Mouse (Mus musculus): ENCODE measurements at regions not wholly inside any gene's neighbourhood (a gene's known extent, or its start where the extent isn't known, plus 50 kb on each side); places are given as distances from the start of the nearest gene placed in this dataset.

DNA sequence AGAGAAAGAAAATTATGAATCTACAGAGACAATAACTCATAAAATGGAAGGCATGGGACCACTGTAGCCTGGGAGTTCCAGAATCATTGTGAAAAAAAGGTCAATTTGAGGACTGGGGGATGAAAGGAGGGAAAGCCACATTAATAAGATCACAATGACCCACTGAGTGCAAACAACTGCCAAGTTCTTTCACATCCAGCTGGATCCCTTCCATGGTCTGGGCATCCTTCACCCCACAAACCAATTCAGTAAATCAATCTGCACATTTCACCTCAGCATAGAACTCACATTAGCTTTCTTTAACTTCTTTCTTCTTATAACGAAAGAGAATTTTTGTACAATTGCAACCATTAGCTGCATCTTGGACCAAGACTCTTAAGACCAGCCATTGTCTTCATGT is 169.4 kb downstream of the Gm19410 start:
- DNase-seq (ENCODE audit: extremely low spot score): no peak

GRCm38 (mm10) chr8:35939199-35939598 is 173.6 kb downstream of the Gm19410 start:
- DNase-seq (ENCODE audit: extremely low spot score): no peak

GRCm38 (mm10) chr8:35942515-35942914 is 176.9 kb downstream of the Gm19410 start:
- DNase-seq (ENCODE audit: extremely low spot score): no peak

DNA sequence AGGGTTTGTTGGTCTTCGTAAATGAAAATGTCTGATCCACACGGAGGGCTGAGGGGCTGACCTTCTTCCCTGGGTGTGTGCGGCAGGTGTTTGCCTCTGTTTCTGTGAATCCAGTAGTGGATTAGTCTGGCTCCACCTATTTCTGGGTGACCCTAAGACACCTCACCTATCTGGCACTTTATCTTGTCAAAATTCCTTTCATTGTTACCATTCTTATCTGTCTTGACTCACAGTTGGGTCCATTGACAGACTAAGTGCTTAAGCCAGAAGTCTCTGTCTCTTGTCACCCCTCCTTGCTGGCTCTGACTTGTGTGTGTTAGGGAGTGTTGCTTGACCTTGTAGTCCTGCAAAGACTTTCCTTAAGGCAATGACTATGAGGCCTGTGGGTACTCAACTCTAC is 178.1 kb downstream of the Gm19410 start:
- DNase-seq (ENCODE audit: extremely low spot score): no peak

GRCm38 (mm10) chr8:35944461-35944860 is 178.9 kb downstream of the Gm19410 start:
- DNase-seq (ENCODE audit: extremely low spot score): no peak

- peak; percentile 42 for DNase-seq (ENCODE audit: extremely low spot score)
These were observed 180.9 kb downstream of the Gm19410 start for GRCm38 (mm10) chr8:35946539-35946940.

DNA sequence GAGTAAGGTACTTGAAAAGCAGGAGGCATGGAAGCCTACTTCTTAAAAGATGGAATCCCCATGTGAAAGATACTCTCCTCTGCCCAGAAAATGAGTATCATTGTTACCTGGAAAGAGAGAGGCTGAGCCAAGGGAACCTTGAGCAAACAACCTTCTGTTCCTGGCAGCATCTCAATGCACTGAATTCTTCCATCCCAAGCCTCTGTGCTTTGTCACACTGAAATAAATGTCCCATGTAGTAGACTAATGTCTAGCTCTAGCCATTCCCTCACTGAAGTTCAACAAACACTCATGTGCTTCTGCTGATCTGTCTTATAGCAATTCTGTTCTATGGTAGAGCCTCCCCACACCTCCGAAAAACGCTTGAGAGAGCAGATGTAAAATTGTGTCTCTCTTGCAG is 182.6 kb downstream of the Gm19410 start:
- no peak for DNase-seq (ENCODE audit: extremely low spot score)

DNA sequence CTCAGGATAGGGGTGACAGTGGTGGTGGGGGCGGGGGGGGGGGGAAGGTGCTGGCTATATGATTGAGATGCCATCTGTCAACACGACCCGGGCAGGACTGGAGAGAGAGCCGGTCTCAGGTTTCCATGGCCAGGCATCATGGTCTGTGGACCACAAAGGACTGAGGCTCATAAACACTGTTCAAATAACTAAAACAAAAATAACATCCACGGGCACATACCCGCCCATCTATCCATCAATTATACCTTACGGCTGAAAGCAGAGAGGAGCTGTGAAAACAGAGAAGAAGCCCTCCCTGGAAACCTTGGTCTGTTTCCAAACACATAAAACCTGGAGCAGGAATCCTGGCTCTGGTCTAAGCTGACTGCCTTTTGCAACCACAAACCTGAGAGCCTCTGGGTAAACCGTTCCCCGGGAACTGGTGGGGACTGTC is 183.2 kb downstream of the Gm19410 start:
- peak; percentile 37 for DNase-seq (ENCODE audit: extremely low spot score)

DNA sequence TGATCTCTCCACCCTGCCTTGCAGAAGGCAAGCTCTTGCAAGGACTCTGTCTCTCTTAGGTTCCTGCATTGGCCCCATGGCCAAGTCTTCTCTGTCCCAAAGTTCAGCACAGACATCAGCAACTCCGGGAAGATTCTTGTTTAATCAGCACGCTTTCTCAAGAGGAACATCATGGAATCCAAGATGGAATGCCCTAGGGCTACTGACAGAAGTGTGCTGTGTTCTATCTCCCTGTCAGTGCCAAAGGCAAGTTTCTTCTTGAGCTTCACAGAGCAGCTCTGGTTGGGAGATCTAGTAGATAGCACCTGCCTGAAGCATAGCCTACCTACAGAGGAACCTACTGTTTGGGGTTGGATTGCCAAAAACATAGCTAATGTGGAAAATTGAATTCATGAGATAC is 189.9 kb downstream of the Gm19410 start:
- DNase-seq (ENCODE audit: extremely low spot score): no peak

DNA sequence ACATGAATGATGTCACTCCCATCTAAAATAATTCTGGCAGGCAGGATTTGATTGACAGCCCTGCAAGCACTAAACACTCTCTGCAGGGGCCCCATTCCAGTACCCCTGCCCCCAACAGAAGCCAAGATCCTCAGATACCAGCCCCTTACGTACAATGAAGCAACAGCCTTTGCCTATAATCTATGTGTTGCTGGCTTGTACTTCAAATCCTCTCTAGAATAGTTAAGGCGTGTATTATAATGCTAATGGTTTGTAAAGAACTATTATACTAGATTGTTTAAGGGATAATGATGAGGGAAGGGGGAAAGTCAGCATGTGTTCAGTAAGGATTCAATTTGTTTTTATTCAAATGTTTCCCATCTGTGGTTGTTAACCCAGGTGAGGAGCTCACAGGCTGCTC is 190.7 kb downstream of the Gm19410 start:
- no peak for DNase-seq (ENCODE audit: extremely low spot score)

DNA sequence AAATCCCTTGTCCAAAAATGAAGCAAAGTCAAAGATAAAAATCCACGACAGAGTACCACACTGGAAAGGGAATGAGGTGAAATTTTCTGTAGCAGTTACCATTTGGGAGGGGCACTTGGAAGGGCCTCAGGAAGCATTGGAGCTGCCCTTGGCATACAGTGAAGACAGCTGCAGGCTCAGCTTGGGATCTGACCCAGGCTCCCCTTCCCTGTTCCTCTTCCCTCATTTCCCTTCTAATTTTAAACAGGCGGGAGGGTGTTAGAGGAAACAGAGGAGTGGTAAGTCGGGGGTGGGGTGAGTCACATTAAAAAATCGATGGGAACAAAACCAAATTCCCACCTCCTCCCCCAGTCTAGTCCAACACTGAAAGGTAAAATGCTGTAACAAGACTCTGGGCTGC is 193.6 kb downstream of the Gm19410 start:
- no peak for DNase-seq (ENCODE audit: extremely low spot score)

DNA sequence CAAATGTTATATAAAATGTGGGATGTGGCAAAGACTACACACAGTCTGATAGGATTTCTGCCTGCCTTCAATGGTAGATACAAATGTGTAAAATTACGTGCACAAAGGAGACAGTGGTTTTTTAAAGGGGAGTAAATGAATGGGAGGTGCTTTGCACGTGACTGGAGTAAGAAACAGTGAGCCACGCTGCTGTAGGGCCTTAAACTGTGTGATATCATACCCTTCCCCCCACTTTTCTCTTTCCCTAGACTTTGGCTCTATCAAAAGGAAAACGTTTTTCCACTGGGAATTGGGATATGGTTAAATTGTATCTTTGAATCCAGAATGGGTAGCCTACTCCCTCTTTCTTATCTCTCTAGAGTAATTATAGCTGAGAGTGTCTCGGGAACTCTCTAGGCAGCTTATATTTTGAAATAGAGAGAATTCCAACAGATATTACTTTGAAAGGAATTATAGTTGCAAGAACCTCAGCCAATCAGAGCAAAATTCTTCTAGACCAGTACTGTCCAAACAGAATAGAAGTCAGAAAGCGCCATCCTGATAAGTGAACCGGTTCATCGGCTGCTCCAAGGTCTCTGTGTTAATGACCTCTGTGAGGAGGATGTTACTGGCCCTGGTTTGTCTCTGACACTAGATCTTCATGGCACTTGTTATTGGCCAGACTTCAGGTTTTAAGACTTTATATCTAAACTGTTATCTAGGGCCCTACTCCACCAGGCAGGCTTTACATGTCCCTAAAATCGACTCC is 195.5 kb downstream of the Gm19410 start:
- no peak for DNase-seq (ENCODE audit: extremely low spot score)

DNA sequence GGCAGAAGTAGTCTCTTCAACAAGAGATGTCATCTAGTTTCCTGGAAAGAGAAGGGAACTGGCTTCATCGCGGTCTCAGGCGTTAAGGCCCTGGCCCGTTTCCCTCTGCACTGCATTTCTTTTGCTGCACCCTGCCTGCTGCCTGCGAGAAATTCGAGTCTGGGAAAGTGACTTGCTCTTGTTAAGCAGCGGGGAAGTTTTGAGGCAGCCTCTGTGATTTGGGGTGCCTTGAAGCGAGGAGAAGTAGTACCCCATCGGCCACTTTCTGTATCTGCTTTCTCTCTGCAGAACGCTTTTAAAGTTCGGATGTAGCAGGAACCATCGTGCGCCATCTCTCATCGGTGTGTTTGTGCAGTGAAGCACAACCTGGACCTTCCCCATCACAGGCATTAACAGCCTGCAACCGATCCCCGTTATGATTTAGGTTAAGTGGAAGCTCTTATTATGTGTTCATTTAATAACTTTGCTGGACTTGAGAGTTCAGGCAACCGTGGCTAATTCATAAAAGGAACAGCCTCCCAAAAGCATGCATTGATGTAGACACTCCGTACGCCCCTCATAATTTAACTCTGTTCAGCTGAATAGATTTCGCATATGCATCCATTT is 196.1 kb downstream of the Gm19410 start:
- DNase-seq (ENCODE audit: extremely low spot score): no peak

DNA sequence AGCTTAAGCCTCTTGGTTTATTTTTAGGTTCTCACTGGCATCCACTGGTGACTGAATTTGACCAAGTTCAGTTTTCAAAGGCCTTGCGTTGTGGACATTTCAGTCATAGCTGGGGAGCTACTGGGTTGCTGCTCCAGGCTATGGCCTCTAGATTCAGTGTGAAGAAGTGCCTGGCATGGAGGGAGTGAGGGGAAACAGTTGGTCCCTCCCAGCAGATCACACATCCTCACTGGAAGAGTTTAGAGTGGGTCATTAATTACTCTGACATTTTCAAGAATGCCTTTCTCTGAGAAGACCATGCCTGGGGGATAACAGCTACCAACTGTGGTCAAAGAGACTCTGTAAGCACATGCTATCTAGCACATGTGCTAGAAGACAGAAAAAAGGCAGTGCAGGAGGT is 199.3 kb downstream of the Gm19410 start:
- peak; percentile 44 for DNase-seq (ENCODE audit: extremely low spot score)

DNA sequence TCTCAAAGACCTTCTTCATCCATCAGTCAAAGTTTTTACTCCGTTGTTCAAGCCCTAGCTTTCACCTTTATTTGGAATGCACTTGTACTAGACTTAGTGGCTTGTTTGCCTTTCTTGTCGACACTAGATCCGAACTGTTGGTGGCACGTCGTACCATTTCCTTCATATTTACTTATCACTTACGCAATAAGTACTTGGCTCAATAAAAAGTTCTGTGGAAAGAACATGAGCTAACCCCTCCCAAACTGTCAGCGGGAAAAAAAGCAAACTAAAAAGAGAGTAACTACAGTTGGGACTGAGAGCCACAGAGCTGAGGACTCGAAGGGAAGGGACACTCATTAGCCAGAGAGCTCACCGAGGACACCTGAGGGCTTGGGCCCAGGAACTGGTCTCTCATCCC is 202.8 kb downstream of the Gm19410 start:
- DNase-seq (ENCODE audit: extremely low spot score): no peak

DNA sequence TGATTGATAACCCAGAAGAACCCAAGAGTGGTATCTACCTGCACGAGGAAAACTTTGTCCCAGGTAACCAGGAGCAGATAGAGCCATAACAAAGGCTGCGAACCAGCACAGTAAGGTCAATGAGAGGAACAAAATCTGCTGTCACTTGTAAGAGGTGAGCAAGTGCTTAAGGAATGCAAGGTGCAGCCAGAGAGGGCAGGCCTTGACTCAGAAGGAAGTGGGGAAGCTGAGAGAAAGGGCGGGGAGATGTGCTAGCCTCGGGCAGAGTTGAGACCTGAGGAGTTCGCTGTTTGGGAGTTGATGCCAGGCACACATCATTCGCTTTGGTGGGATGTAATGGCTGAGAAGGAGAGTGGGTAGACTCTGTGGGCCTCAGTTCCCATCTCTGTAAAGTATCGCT is 205.5 kb downstream of the Gm19410 start:
- no peak for DNase-seq (ENCODE audit: extremely low spot score)

DNA sequence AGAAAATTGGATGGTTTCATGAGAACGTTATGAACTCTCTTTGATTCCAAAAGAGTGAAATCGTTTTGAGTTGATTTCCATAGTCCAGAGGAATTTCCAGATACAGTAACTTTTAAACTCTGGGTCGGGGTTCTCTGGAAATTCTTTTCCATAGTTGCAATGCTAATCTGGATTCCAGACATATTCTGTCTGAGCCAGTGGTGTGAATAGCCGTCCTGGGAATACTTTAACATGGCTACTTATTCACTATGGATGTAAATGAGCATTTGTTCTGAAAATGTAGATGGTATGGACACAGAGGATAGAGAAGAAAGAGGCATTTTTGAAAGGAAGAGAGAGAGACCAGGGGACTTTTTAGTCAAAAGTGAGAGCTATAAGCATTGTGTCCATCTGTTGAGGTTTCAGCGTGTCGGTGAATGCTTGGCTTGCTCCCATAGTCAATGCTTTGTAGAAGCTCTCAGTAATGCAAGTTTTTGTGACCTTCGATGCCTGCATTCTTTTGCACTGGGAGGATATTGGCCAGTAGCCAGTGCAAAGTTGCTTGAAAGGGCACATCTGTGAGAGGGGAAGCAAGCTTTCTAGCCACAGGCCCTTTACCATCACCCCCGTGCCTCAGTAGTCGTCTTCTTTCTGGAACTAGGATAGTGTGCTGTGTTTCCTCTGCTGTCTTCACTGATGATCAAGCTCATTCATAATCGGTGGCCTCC is 208.9 kb downstream of the Gm19410 start:
- DNase-seq (ENCODE audit: extremely low spot score): no peak

DNA sequence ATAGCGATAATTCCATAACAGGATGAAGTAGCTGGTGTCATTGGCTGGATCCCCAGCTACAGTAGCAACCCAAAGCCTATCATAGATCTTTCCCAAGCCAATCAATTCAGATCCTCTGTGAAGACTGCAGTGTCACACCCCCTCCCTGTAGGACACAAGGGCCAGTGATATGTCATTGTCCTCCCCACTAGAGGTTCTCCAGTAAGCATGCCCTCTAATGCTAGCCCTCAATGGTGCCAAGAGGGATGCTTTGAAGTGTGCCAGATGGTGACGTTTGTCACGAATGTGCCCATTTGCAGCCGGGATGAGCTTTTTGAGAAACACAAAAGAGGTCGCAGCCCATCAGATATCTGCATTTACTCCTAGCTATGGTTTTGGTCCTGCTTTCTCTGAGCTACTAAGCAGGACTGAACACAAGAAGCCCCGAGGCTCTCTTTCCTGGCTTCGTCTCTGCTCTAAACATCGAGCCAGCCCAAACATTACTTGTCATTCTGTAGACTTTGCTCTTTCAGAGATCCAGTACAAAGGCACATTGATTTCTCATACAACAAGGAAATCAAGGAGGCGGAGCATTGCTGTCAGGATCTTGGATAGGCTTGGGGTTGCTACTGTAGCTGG is 214.2 kb downstream of the Gm19410 start:
- DNase-seq (ENCODE audit: extremely low spot score): no peak

- no peak for DNase-seq (ENCODE audit: extremely low spot score)
These were observed 217.5 kb downstream of the Gm19410 start for GRCm38 (mm10) chr8:35983083-35983482.

- no peak for DNase-seq (ENCODE audit: extremely low spot score)
These were observed 219.6 kb downstream of the Gm19410 start for GRCm38 (mm10) chr8:35985152-35985689.

GRCm38 (mm10) chr8:35987327-35987726 is 221.7 kb downstream of the Gm19410 start:
- DNase-seq (ENCODE audit: extremely low spot score): no peak

DNA sequence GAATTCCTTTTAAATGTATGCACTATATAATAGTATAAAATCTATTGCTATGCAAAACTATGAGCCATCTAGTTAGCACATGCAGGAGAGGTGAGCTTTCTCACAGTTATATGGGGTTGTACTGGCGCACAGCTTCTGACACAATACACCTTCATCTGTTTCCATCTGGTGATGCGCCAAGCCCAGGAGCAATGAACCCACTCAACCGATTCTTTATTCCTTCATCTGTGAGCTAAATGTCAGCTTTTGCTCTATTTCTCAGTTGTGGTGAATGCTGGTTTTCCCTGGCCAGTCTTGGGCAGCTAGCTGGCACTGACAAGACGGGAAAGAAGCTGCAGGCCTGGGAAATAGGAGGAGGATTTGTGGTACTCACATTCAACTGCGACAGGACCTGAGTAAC is 225.4 kb downstream of the Gm19410 start:
- no peak for DNase-seq (ENCODE audit: extremely low spot score)
